Mouse (Mus musculus): ENCODE measurements around the gene Fut9. TPM values are rescaled to one million over a fixed set of nuclear protein-coding genes. Genes with fewer than 3 reads are reported as not detected.

Gene Fut9
- polyA plus RNA-seq, 1 experiment from 2014 or later, result 0.06 TPM

- ATAC-seq (peak; percentile 74), DNase-seq (ENCODE audit: low read depth, low spot score) (no peak)
- POLR2A ChIA-PET, result no interaction called here
- in situ Hi-C loops (cut with MboI; ENCODE audit: low pct_unique_long_range_greater_than_20kb), result no loop called here
- CTCF ChIA-PET, result no interaction called here
- H3K27me3 ChIP-seq, result no peaks in the 10 kb centered on the region
- TF ChIP-seq CTCF (IDR thresholded peaks at IDR 0.05), result no peak
Measured at GRCm38 (mm10) chr4:25645580-25645979, 154.5 kb downstream of the Fut9 start.

GRCm38 (mm10) chr4:25641993-25642392, 158.1 kb downstream of the Fut9 start:
- ChIA-PET CTCF (no interaction called here), POLR2A (no interaction called here)
- no peak for TF ChIP-seq CTCF (IDR thresholded peaks at IDR 0.05)
- no peaks in the 10 kb centered on the region for H3K27me3 ChIP-seq
- in situ Hi-C loops (cut with MboI; ENCODE audit: low pct_unique_long_range_greater_than_20kb), result no loop called here
- DNase-seq (ENCODE audit: low read depth, low spot score) (no peak), ATAC-seq (no peak)

GRCm38 (mm10) chr4:25633262-25633661, 166.8 kb downstream of the Fut9 start:
- H3K27me3 ChIP-seq, result no peaks in the 10 kb centered on the region
- peak; percentile 95 for ATAC-seq
- POLR2A ChIA-PET, result no interaction called here
- no peak for DNase-seq (ENCODE audit: low read depth, low spot score)
- CTCF ChIA-PET, result no interaction called here
- no peak for TF ChIP-seq CTCF (IDR thresholded peaks at IDR 0.05)
- in situ Hi-C loops (cut with MboI; ENCODE audit: low pct_unique_long_range_greater_than_20kb), result no loop called here

GRCm38 (mm10) chr4:25628113-25628512, 171.9 kb downstream of the Fut9 start:
- ChIA-PET CTCF (no interaction called here), POLR2A (no interaction called here)
- no peak for DNase-seq (ENCODE audit: low read depth, low spot score)
- no peak for TF ChIP-seq CTCF (IDR thresholded peaks at IDR 0.05)
- no peaks in the 10 kb centered on the region for H3K27me3 ChIP-seq
- ATAC-seq, result no peak
- in situ Hi-C loops (cut with MboI; ENCODE audit: low pct_unique_long_range_greater_than_20kb), result no loop called here

- ATAC-seq (no peak), DNase-seq (ENCODE audit: low read depth, low spot score) (no peak)
- ChIA-PET CTCF (no interaction called here), POLR2A (no interaction called here)
- no peak for TF ChIP-seq CTCF (IDR thresholded peaks at IDR 0.05)
- in situ Hi-C loops (cut with MboI; ENCODE audit: low pct_unique_long_range_greater_than_20kb), result no loop called here
- H3K27me3 ChIP-seq, result no peaks in the 10 kb centered on the region
Measured at GRCm38 (mm10) chr4:25627467-25627866, 172.6 kb downstream of the Fut9 start.

GRCm38 (mm10) chr4:25627039-25627438, 173.0 kb downstream of the Fut9 start:
- DNase-seq (ENCODE audit: low read depth, low spot score), result no peak
- no peaks in the 10 kb centered on the region for H3K27me3 ChIP-seq
- no peak for TF ChIP-seq CTCF (IDR thresholded peaks at IDR 0.05)
- ChIA-PET POLR2A (no interaction called here), CTCF (no interaction called here)
- ATAC-seq, result no peak
- in situ Hi-C loops (cut with MboI; ENCODE audit: low pct_unique_long_range_greater_than_20kb), result no loop called here

- CTCF ChIA-PET, result interaction anchor here (1.0 kb wide), 1 partner anchor 49 kb away, joined by 3 read pairs; no protein-coding TSS in a partner anchor
- in situ Hi-C loops (cut with MboI; ENCODE audit: low pct_unique_long_range_greater_than_20kb), result no loop called here
- POLR2A ChIA-PET, result no interaction called here
- no peaks in the 10 kb centered on the region for H3K27me3 ChIP-seq
- no peak for TF ChIP-seq CTCF (IDR thresholded peaks at IDR 0.05)
- peak; percentile 84 for ATAC-seq
- no peak for DNase-seq (ENCODE audit: low read depth, low spot score)
Measured at GRCm38 (mm10) chr4:25623176-25623575, 176.9 kb downstream of the Fut9 start.

GRCm38 (mm10) chr4:25617301-25617700, 182.7 kb downstream of the Fut9 start:
- CTCF ChIA-PET, result interaction anchor here (1.4 kb wide), 1 partner anchor 16 kb away, joined by 5 read pairs; no protein-coding TSS in a partner anchor
- ATAC-seq, result no peak
- no peak for DNase-seq (ENCODE audit: low read depth, low spot score)
- no peaks in the 10 kb centered on the region for H3K27me3 ChIP-seq
- no peak for TF ChIP-seq CTCF (IDR thresholded peaks at IDR 0.05)
- in situ Hi-C loops (cut with MboI; ENCODE audit: low pct_unique_long_range_greater_than_20kb), result no loop called here
- POLR2A ChIA-PET, result no interaction called here

- ATAC-seq (no peak), DNase-seq (ENCODE audit: low read depth, low spot score) (no peak)
- in situ Hi-C loops (cut with MboI; ENCODE audit: low pct_unique_long_range_greater_than_20kb), result no loop called here
- TF ChIP-seq CTCF (IDR thresholded peaks at IDR 0.05), result no peak
- no peaks in the 10 kb centered on the region for H3K27me3 ChIP-seq
- ChIA-PET POLR2A (no interaction called here), CTCF (no interaction called here)
Measured at GRCm38 (mm10) chr4:25613426-25613825, 186.6 kb downstream of the Fut9 start.

- TF ChIP-seq CTCF (IDR thresholded peaks at IDR 0.05), result no peak
- DNase-seq (ENCODE audit: low read depth, low spot score), result no peak
- in situ Hi-C loops (cut with MboI; ENCODE audit: low pct_unique_long_range_greater_than_20kb), result no loop called here
- ATAC-seq, result no peak
- POLR2A ChIA-PET, result no interaction called here
- no peaks in the 10 kb centered on the region for H3K27me3 ChIP-seq
- CTCF ChIA-PET, result interaction anchor here (0.6 to 0.7 kb wide), 2 partner anchors 11 to 19 kb away, joined by 3 read pairs; no protein-coding TSS in a partner anchor
Measured at GRCm38 (mm10) chr4:25610481-25610880, 189.6 kb downstream of the Fut9 start.

GRCm38 (mm10) chr4:25593218-25593617, 206.8 kb downstream of the Fut9 start:
- ChIA-PET CTCF (no interaction called here), POLR2A (no interaction called here)
- no peak for DNase-seq (ENCODE audit: low read depth, low spot score)
- H3K27me3 ChIP-seq, result no peaks in the 10 kb centered on the region
- in situ Hi-C loops (cut with MboI; ENCODE audit: low pct_unique_long_range_greater_than_20kb), result no loop called here
- TF ChIP-seq CTCF (IDR thresholded peaks at IDR 0.05), result no peak
- no peak for ATAC-seq

All from Patski (cell line).